Mouse (Mus musculus) myocyte (in vitro differentiated cells): ENCODE results near the gene Hrh2. TPM values are rescaled to one million over a fixed set of nuclear protein-coding genes. Genes with fewer than 3 reads are reported as not detected.

Source experiments
- H3K27me3 ChIP-seq: one replicate; pipeline ENCODE4 v1.6.1; 2011; ENCODE audit not compliant: control insufficient read depth, insufficient read depth, insufficient read length
- H3K36me3 ChIP-seq: one replicate; pipeline ENCODE4 v1.6.1; 2011; ENCODE audit not compliant: control insufficient read depth, insufficient read depth
- H3K4me2 ChIP-seq: one replicate; pipeline ENCODE4 v1.6.1; 2011; ENCODE audit warnings: low read depth, control low read depth
- H3K4me3 ChIP-seq: one replicate; pipeline ENCODE4 v1.5.1; 2011; ENCODE audit warnings: mild to moderate bottlenecking, control low read depth, moderate library complexity
- H3K79me2 ChIP-seq: one replicate; pipeline ENCODE4 v1.6.1; 2011; ENCODE audit not compliant: control insufficient read depth, insufficient read depth
- H3ac ChIP-seq: one replicate; pipeline ENCODE4 v1.6.1; 2011; ENCODE audit not compliant: control insufficient read depth, insufficient read length
- CEBPB ChIP-seq: IDR thresholded peaks from 2 replicates; pipeline ENCODE4 v1.6.1; 2011; ENCODE audit warnings: mild to moderate bottlenecking, moderate library complexity; ENCODE audit not compliant: poor library complexity, insufficient read depth, severe bottlenecking
- E2F4 ChIP-seq: IDR thresholded peaks from one replicate; pipeline ENCODE4 v1.6.1; 2011; ENCODE audit warnings: mild to moderate bottlenecking, control low read depth, moderate library complexity; ENCODE audit not compliant: insufficient read depth
- MAX ChIP-seq: IDR thresholded peaks from one replicate; pipeline ENCODE4 v1.6.1; 2011; ENCODE audit warnings: low read depth, mild to moderate bottlenecking, control low read depth
- MYOD1 ChIP-seq, 3 experiments: IDR thresholded peaks; one replicate each; pipeline ENCODE4 v1.6.1; 2011; ENCODE audit warnings: control low read depth in 2 of 3, low read depth in 2 of 3, mild to moderate bottlenecking in 2 of 3, moderate library complexity in 1 of 3; ENCODE audit not compliant: insufficient read length in 2 of 3, control insufficient read depth in 1 of 3
- MYOG ChIP-seq, 3 experiments: IDR thresholded peaks; one replicate each; pipeline ENCODE4 v1.6.1; 2011; ENCODE audit warnings: control low read depth in 2 of 3, low read depth in 2 of 3, mild to moderate bottlenecking in 2 of 3; ENCODE audit not compliant: insufficient read length in 2 of 3, control insufficient read depth in 1 of 3, insufficient read depth in 1 of 3
- POLR2A ChIP-seq: IDR thresholded peaks from one replicate; pipeline ENCODE4 v1.6.1; 2011; ENCODE audit warnings: low read depth, mild to moderate bottlenecking, control low read depth, moderate library complexity; ENCODE audit not compliant: insufficient read length
- POLR2AphosphoS2 ChIP-seq: IDR thresholded peaks from one replicate; pipeline ENCODE4 v1.6.1; 2011; ENCODE audit warnings: low read depth, control low read depth; ENCODE audit not compliant: insufficient read length
- REST ChIP-seq: IDR thresholded peaks from one replicate; pipeline ENCODE4 v1.6.1; 2011; ENCODE audit warnings: mild to moderate bottlenecking, control low read depth, moderate library complexity; ENCODE audit not compliant: insufficient read depth, insufficient read length
- SRF ChIP-seq: IDR thresholded peaks from one replicate; pipeline ENCODE4 v1.6.1; 2011; ENCODE audit warnings: low read depth; ENCODE audit not compliant: control insufficient read depth, insufficient read length
- TCF12 ChIP-seq: IDR thresholded peaks from one replicate; pipeline ENCODE4 v1.6.1; 2011; ENCODE audit warnings: mild to moderate bottlenecking, control low read depth; ENCODE audit not compliant: poor library complexity, insufficient read depth, severe bottlenecking
- TCF3 ChIP-seq: IDR thresholded peaks from one replicate; pipeline ENCODE4 v1.6.1; 2011; ENCODE audit warnings: low read depth, control low read depth; ENCODE audit not compliant: insufficient read length
- USF1 ChIP-seq: IDR thresholded peaks from one replicate; pipeline ENCODE4 v1.6.1; 2011; ENCODE audit warnings: low read depth, mild to moderate bottlenecking, control low read depth, moderate library complexity
- polyA plus RNA-seq: library from polyadenylated mRNA; unstranded; fragments of >200 nt; fragmentation: generic; extraction: Trizol; gene quantifications from one replicate; pipeline ENCODE4 v1.2.1, GENCODE M21; 2012; ENCODE audit warnings: missing spikeins

Gene Hrh2
- polyA plus RNA-seq, 1 experiment: not detected

- no peaks in the 10 kb centered on the region for H3K79me2 ChIP-seq
- H3K27me3 ChIP-seq: peaks cover 3% of the 10 kb centered on the region
- H3ac ChIP-seq: no peak overlapping the region
- no peaks in the 10 kb centered on the region for H3K36me3 ChIP-seq
- H3K4me2 ChIP-seq: peak overlapping the region; percentile 65
- H3K4me3 ChIP-seq: no peak overlapping the region
- TF ChIP-seq SRF: no peak
- no peak for TF ChIP-seq TCF12
- TF ChIP-seq POLR2A: no peak
- no peak for TF ChIP-seq MYOG (IDR thresholded peaks at IDR 0.05; ENCODE audit: control insufficient read depth in 1 of 3, insufficient read depth in 1 of 3, insufficient read length in 2 of 3, low read depth in 2 of 3)
- TF ChIP-seq REST: no peak
Measured at GRCm38 (mm10) chr13:54248436-54248995, 56.6 kb downstream of the Hrh2 start.

DNA sequence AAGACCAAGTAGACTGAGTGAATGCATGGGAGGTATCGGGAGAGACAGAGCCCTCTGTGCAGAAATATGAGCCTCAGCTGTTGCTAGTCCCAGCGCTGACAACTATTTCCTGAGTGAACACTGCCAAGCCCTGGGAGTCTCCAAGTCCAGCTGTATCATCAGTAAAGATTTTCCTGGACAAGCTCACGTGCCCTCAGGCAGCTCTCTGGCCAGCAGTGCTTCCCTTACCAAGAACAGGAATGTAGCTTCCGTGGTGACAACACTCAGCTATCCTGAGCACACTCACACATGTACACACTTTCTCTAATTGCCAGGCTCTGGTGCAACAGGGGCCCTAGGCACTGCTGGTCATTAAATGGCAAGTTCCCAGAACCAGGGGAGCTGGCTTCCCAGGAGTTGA, 57.1 kb downstream of the Hrh2 start:
- Histone ChIP-seq H3K79me2 (no peaks in the 10 kb centered on the region), H3K4me3 (no peak overlapping the region), H3K36me3 (no peaks in the 10 kb centered on the region), H3K27me3 (peaks cover 3% of the 10 kb centered on the region), H3K4me2 (peak overlapping the region; percentile 65), H3ac (no peak overlapping the region)
- TF ChIP-seq MYOG (IDR thresholded peaks at IDR 0.05; ENCODE audit: control insufficient read depth in 1 of 3, insufficient read depth in 1 of 3, insufficient read length in 2 of 3, low read depth in 2 of 3) (peak in 2 of 3 experiments; percentile 62 to 74), MAX (no peak), TCF12 (peak; percentile 45), POLR2A (no peak), SRF (no peak), E2F4 (no peak), POLR2AphosphoS2 (no peak), TCF3 (no peak), MYOD1 (IDR thresholded peaks at IDR 0.05; ENCODE audit: control insufficient read depth in 1 of 3, insufficient read length in 2 of 3, low read depth in 2 of 3) (peak; percentile 71 to 89 (median 86)), REST (no peak), USF1 (peak; percentile 75), CEBPB (no peak)

GRCm38 (mm10) chr13:54250346-54250745, 58.4 kb downstream of the Hrh2 start:
- Histone ChIP-seq H3K27me3 (peaks cover 3% of the 10 kb centered on the region), H3ac (no peak overlapping the region), H3K36me3 (no peaks in the 10 kb centered on the region), H3K4me2 (no peak overlapping the region), H3K4me3 (no peak overlapping the region), H3K79me2 (no peaks in the 10 kb centered on the region)
- no peak for TF ChIP-seq TCF3
- no peak for TF ChIP-seq MYOG (IDR thresholded peaks at IDR 0.05; ENCODE audit: control insufficient read depth in 1 of 3, insufficient read depth in 1 of 3, insufficient read length in 2 of 3, low read depth in 2 of 3)
- TF ChIP-seq USF1: no peak
- no peak for TF ChIP-seq MYOD1 (IDR thresholded peaks at IDR 0.05; ENCODE audit: control insufficient read depth in 1 of 3, insufficient read length in 2 of 3, low read depth in 2 of 3)
- no peak for TF ChIP-seq POLR2AphosphoS2
- no peak for TF ChIP-seq E2F4
- no peak for TF ChIP-seq MAX
- TF ChIP-seq REST: no peak
- no peak for TF ChIP-seq TCF12
- TF ChIP-seq SRF: no peak
- TF ChIP-seq POLR2A: no peak
- no peak for TF ChIP-seq CEBPB

DNA sequence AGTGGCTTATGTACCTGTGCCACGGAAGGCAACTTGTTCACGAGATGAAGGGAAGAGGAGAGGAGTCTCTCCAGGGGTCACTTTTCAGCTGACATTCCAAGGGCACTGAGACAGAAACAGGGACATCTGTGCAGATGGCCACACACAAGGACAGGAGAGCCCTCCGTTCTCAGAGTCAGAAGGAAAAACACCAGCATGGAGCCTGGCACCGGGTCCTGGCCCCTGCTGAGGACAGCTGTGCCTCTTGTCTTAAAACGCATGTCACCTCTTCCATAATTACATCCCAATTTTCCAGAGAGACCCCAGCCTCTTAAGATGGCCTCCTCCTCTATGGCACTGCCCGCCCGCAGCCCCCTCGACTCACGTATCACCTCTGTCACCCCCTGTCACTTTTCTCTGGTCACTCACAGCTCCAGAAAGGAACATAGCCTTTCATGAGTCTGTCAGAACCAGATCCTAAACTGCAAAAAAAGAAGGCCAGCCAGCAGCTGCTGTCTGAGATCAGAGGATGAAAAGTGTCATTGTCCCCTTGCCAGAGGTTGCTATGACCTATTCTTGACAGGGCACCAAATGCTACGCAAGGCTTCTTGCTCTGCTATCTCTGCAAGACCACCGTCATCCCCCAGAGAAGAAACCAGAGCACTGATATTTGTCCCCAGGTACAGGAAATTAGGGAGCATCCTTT, 59.8 kb downstream of the Hrh2 start:
- H3K36me3 ChIP-seq: no peaks in the 10 kb centered on the region
- TF ChIP-seq MYOG (IDR thresholded peaks at IDR 0.05; ENCODE audit: control insufficient read depth in 1 of 3, insufficient read depth in 1 of 3, insufficient read length in 2 of 3, low read depth in 2 of 3): no peak
- no peak for TF ChIP-seq TCF3
- no peak for TF ChIP-seq E2F4
- no peak for TF ChIP-seq SRF
- no peak for TF ChIP-seq POLR2A
- TF ChIP-seq CEBPB: no peak
- no peak for TF ChIP-seq MAX
- no peak for TF ChIP-seq TCF12
- TF ChIP-seq REST: no peak
- no peak for TF ChIP-seq POLR2AphosphoS2
- no peak for TF ChIP-seq MYOD1 (IDR thresholded peaks at IDR 0.05; ENCODE audit: control insufficient read depth in 1 of 3, insufficient read length in 2 of 3, low read depth in 2 of 3)
- no peak for TF ChIP-seq USF1
- no peak overlapping the region for H3ac ChIP-seq
- H3K27me3 ChIP-seq: no peaks in the 10 kb centered on the region
- no peak overlapping the region for H3K4me3 ChIP-seq
- H3K4me2 ChIP-seq: no peak overlapping the region
- H3K79me2 ChIP-seq: no peaks in the 10 kb centered on the region
